Mouse (Mus musculus) limb, embryonic 14.5 days (tissue): ENCODE results near the gene Mlc1. TPM values are rescaled to one million over a fixed set of nuclear protein-coding genes. Genes with fewer than 3 reads are reported as not detected.

Experiments used
- ATAC-seq: fragments of 200-750 bp; cut with Nextera tagmentation; 2 replicates; pipeline ENCODE4 v1.8.0; 2017; ENCODE audit warnings: low read depth, moderate number of reproducible peaks, moderate TSS enrichment; ENCODE audit not compliant: low FRiP score
- DNase-seq: peaks from one replicate; pipeline ENCODE4 v3.0.0-alpha.2; 2015; ENCODE audit warnings: low spot score
- H3K27ac ChIP-seq: fragments of 300-500 bp; sonication (generic); replicated peaks from 2 replicates; pipeline ENCODE4 v1.5.1; 2014; ENCODE audit warnings: low read depth, mild to moderate bottlenecking, low read length, moderate library complexity, mixed read lengths
- H3K27me3 ChIP-seq: fragments of 300-500 bp; sonication (generic); 2 replicates; pipeline ENCODE4 v1.6.1; 2014; ENCODE audit warnings: low read length, mixed read lengths; ENCODE audit not compliant: control insufficient read depth, insufficient read depth
- H3K36me3 ChIP-seq: fragments of 300-500 bp; sonication (generic); 2 replicates; pipeline ENCODE4 v1.6.1; 2014; ENCODE audit warnings: mild to moderate bottlenecking, low read length, moderate library complexity, mixed read lengths; ENCODE audit not compliant: control insufficient read depth, insufficient read depth
- H3K4me1 ChIP-seq: fragments of 300-500 bp; sonication (generic); 2 replicates; pipeline ENCODE4 v1.6.1; 2014; ENCODE audit warnings: antibody characterized with exemption, low read length, mixed read lengths; ENCODE audit not compliant: control insufficient read depth, insufficient read depth
- H3K4me2 ChIP-seq: fragments of 300-500 bp; sonication (generic); replicated peaks from 2 replicates; pipeline ENCODE4 v1.6.1; 2014; ENCODE audit warnings: low read depth, mild to moderate bottlenecking, low read length, moderate library complexity; ENCODE audit not compliant: severe bottlenecking
- H3K4me3 ChIP-seq: fragments of 300-500 bp; sonication (generic); replicated peaks from 2 replicates; pipeline ENCODE4 v1.5.1; 2014; ENCODE audit warnings: low read length
- H3K9ac ChIP-seq: fragments of 300-500 bp; sonication (generic); 2 replicates; pipeline ENCODE4 v1.6.1; 2014; ENCODE audit warnings: mild to moderate bottlenecking, low read depth, low read length, moderate library complexity; ENCODE audit not compliant: severe bottlenecking
- H3K9me3 ChIP-seq: fragments of 300-500 bp; sonication (generic); 2 replicates; pipeline ENCODE4 v1.6.1; 2016; ENCODE audit warnings: low read length; ENCODE audit not compliant: control insufficient read depth
- POLR2A ChIP-seq: fragments of 200-500 bp; IDR thresholded peaks from 2 replicates; pipeline ENCODE4 v1.8.0; 2012; ENCODE audit warnings: inconsistent platforms, mild to moderate bottlenecking, moderate library complexity, borderline replicate concordance; ENCODE audit not compliant: insufficient read depth, insufficient read length; ENCODE audit errors: extremely low read depth
- WGBS: fragments of 180-500 bp; shearing (Covaris S2); extraction: QIAGEN DNeasy Blood & Tissue Kit; methylation state at CpG from one replicate; pipeline ENCODE4 v1.1.7; 2014; 5-methylcytosine and 5-hydroxymethylcytosine counted together
- polyA plus RNA-seq, 2 experiments: library from polyadenylated mRNA; depleted of rRNA in 1 of 2; stranded (reverse) in 1 of 2; unstranded in 1 of 2; fragments of >200 nt; fragmentation: Nextera tagmentation in 1 of 2; extraction: Ambion mirVana in 1 of 2; gene quantifications; 2 replicates each; pipeline versions ENCODE4 v1.2.1 to v1.2.3; 2012 to 2014

The Mlc1 gene
- polyA plus RNA-seq, 2 experiments = 0.12 to 0.36 TPM

- no peak for TF ChIP-seq POLR2A
- DNase-seq (no peak), ATAC-seq (no peak)
- Histone ChIP-seq H3K27ac (no peak overlapping the region), H3K4me2 (no peak overlapping the region), H3K36me3 (no peaks in the 10 kb centered on the region), H3K27me3 (no peaks in the 10 kb centered on the region), H3K4me1 (no peaks in the 10 kb centered on the region), H3K4me3 (no peak overlapping the region), H3K9me3 (no peaks in the 10 kb centered on the region), H3K9ac (no peak overlapping the region)
- 88% methylated on average over 7 of the region's 7 CpGs for WGBS
These were observed 28.2 kb upstream of the Mlc1 start for GRCm38 (mm10) chr15:89007002-89007401.

DNA sequence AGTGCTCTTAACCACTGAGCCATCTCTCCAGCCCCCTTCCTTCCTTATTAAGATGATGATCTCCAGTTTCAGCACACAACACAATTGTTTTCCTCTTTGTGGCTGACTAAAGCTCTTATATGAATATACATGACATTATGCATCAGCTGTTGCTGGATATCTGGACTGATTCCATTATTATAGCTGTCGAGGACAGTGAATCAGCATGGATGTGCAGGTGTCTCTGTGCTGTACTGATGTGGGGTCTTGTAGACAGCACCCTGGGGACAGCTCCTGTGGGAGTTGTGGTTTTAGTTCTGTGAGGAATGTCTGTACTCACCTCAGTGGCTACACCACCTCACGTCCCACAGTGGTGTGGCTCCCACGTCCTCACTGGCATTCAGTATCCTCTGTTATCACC lies 22.4 kb upstream of the Mlc1 start:
- TF ChIP-seq POLR2A = no peak
- no peak for DNase-seq
- H3K27me3 ChIP-seq = no peaks in the 10 kb centered on the region
- H3K4me2 ChIP-seq = no peak overlapping the region
- H3K9ac ChIP-seq = no peak overlapping the region
- WGBS = 80% methylated on average over 3 of the region's 3 CpGs
- no peaks in the 10 kb centered on the region for H3K36me3 ChIP-seq
- no peak for ATAC-seq
- H3K4me3 ChIP-seq = no peak overlapping the region
- H3K4me1 ChIP-seq = no peaks in the 10 kb centered on the region
- no peak overlapping the region for H3K27ac ChIP-seq
- H3K9me3 ChIP-seq = no peaks in the 10 kb centered on the region

- DNase-seq (no peak), ATAC-seq (no peak)
- Histone ChIP-seq H3K4me2 (no peak overlapping the region), H3K4me3 (no peak overlapping the region), H3K9ac (no peak overlapping the region), H3K9me3 (no peaks in the 10 kb centered on the region), H3K27ac (no peak overlapping the region), H3K36me3 (no peaks in the 10 kb centered on the region), H3K4me1 (no peaks in the 10 kb centered on the region), H3K27me3 (no peaks in the 10 kb centered on the region)
- no peak for TF ChIP-seq POLR2A
- 64% methylated on average over 2 of the region's 2 CpGs for WGBS
These were observed 21.6 kb upstream of the Mlc1 start for GRCm38 (mm10) chr15:89000367-89000766.

DNA sequence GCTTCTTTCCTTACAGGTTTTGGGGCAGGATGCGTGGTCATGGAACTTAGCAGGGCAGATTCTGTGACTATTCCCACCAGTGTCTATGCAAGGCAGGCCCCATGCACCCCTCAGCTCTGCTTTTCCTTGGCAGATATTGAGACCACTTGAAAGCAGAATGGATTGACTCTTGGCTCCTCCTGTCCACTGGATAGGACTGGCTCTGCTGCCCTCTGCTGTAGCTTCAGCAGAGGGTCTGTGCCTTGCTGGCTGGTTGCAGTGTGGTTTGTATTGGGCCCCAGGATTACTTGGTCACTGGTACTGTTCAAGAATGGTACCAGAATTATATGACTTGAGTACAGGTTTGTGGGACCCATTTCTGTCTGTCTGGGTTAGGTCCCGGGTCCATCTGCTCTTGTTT lies 20.3 kb upstream of the Mlc1 start:
- no peak overlapping the region for H3K9ac ChIP-seq
- no peak overlapping the region for H3K4me2 ChIP-seq
- no peak for TF ChIP-seq POLR2A
- ATAC-seq (no peak), DNase-seq (no peak)
- H3K4me1 ChIP-seq = no peaks in the 10 kb centered on the region
- no peaks in the 10 kb centered on the region for H3K27me3 ChIP-seq
- WGBS = 74% methylated on average over 2 of the region's 2 CpGs
- no peak overlapping the region for H3K4me3 ChIP-seq
- H3K27ac ChIP-seq = no peak overlapping the region
- H3K9me3 ChIP-seq = no peaks in the 10 kb centered on the region
- no peaks in the 10 kb centered on the region for H3K36me3 ChIP-seq

GRCm38 (mm10) chr15:88998636-88999035 lies 19.8 kb upstream of the Mlc1 start:
- ATAC-seq (no peak), DNase-seq (no peak)
- no peak overlapping the region for H3K4me2 ChIP-seq
- 75% methylated on average over 8 of the region's 8 CpGs for WGBS
- H3K9me3 ChIP-seq = no peaks in the 10 kb centered on the region
- H3K36me3 ChIP-seq = no peaks in the 10 kb centered on the region
- H3K4me1 ChIP-seq = no peaks in the 10 kb centered on the region
- no peak overlapping the region for H3K27ac ChIP-seq
- TF ChIP-seq POLR2A = no peak
- H3K9ac ChIP-seq = no peak overlapping the region
- no peaks in the 10 kb centered on the region for H3K27me3 ChIP-seq
- H3K4me3 ChIP-seq = no peak overlapping the region

DNA sequence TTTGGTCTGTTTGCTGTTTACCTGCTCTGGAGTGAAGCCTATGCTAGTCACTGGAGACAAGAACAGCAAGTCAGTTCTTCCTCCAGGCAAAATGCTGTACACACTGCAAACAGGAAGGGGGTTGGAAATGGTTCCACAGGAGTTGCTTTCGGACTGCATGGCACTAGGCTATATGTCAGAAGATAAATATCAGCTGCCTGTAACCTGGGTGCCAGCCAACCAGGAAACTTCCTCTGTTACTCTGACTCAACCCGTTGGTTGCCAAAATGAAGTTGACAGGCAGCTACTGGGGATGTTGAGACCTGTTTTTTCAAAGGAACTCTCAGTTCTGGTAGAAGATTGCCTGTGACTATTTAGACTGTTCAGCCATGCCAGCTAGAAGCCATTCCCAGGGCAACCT lies 10.4 kb upstream of the Mlc1 start:
- H3K27ac ChIP-seq = no peak overlapping the region
- no peaks in the 10 kb centered on the region for H3K4me1 ChIP-seq
- H3K27me3 ChIP-seq = no peaks in the 10 kb centered on the region
- no peak for ATAC-seq
- H3K9ac ChIP-seq = no peak overlapping the region
- DNase-seq = no peak
- WGBS = 57% methylated on average over 2 of the region's 2 CpGs
- H3K4me2 ChIP-seq = no peak overlapping the region
- no peak for TF ChIP-seq POLR2A
- no peak overlapping the region for H3K4me3 ChIP-seq
- no peaks in the 10 kb centered on the region for H3K36me3 ChIP-seq
- H3K9me3 ChIP-seq = no peaks in the 10 kb centered on the region
